Mouse (Mus musculus) common myeloid progenitor, adult 5-6 weeks (primary cell): Measurements from ENCODE around the gene Heyl. TPM values are rescaled to one million over a fixed set of nuclear protein-coding genes. Genes with fewer than 3 reads are reported as not detected.
A peak's percentile ranks its signal among the peaks of the same experiment; 100 is the strongest.

Experiments
- ATAC-seq: replicated peaks from 2 replicates; pipeline ENCODE4 v1.8.0; 2016; ENCODE audit warnings: low read depth, mild to moderate bottlenecking, moderate TSS enrichment, inconsistent platforms; ENCODE audit not compliant: poor library complexity, severe bottlenecking
- total RNA-seq: library from RNA; stranded (forward); fragments of 200-1000, 187-1606 nt; gene quantifications from 2 replicates; pipeline ENCODE4 v1.2.3, GENCODE M21; 2017

Gene Heyl
- total RNA-seq, 1 experiment from 2014 or later, result not detected

GRCm38 (mm10) chr4:123228270-123228669 is 5.1 kb upstream of the Heyl start:
- ATAC-seq, result no peak

- no peak for ATAC-seq
These were observed 4.2 kb upstream of the Heyl start for GRCm38 (mm10) chr4:123229166-123229565.

DNA sequence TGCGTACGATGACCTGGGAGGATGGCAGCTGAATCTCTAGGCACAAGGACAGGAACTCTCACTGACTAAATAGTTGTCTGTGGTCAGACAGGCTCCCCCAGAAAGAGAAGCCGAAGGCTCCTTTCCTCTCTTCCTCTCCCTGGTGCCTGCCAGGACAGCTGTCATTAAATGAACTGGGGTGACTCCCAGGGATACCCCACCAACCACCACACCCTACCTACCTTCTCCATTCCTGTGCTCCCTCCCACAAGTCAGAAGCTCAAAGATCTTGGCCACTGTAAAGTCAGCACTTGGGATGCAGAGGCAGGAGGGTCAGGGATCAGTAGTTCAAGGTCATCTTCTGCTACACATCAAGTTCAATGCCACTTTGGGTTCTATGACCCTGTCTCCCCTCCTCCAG is 515 bp upstream of the Heyl start:
- ATAC-seq, result 0 out of 2 replicates have a peak, but pooled peaks have one; percentile 8

DNA sequence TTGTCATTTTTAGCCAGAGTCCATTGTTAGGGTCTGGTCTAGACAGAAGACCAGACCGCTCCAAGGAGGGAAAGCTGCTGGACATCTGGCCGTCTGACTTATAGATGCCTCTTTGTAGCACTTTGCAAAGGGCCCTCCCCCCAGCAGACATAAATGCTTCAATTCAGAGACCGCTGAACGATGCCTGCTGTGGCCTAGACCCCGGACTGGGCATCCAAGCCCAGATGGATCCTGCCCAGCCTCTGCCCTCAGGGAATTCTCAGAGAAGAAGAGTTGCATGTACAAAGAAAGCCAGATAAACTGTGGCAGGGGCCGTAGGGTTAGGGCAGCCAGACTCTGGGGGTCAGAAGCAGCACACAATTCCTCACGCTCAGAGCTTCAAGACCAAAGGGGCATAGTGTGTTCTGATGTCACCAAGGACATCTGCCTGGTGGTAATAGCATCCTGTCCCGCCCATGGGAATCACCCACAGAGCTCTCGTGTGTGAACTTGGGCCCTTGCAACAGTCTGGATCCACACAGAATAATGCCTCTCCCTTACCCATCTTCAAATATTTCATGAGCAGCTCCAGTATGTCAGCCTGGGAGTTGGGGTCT is 2.6 kb downstream of the Heyl start:
- ATAC-seq, result no peak

- ATAC-seq, result no peak
These were observed 3.2 kb downstream of the Heyl start for GRCm38 (mm10) chr4:123236431-123237031.

- ATAC-seq, result no peak
These were observed 4.3 kb downstream of the Heyl start for GRCm38 (mm10) chr4:123237386-123238266.

- ATAC-seq, result no peak; the same call in 1 of the 2 replicates
These were observed 6.2 kb downstream of the Heyl start for GRCm38 (mm10) chr4:123239361-123240203.

DNA sequence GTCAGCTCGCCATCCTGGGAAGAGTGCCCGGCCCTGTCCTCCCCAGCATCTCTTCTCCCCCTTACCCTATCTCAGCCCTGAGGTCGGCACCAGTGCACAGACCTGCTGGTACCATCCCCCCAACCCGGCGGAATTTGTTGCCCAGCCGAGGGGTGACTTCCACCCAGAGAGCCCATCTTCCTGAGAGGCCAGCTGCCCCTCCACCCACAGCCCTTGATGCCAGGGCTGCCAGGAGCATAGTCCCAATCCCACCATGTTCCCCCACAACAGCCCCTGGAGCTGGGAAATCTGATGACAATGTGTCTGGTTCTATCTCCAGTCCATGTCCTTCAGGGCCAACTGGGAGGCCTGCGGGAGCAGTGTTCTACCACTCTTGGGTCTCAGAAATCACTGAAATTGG is 12.9 kb downstream of the Heyl start:
- no peak for ATAC-seq

- ATAC-seq, result no peak
These were observed 13.3 kb downstream of the Heyl start for GRCm38 (mm10) chr4:123246651-123247050.

GRCm38 (mm10) chr4:123247147-123247880 is 14.0 kb downstream of the Heyl start:
- no peak for ATAC-seq

- no peak for ATAC-seq
These were observed 15.7 kb downstream of the Heyl start for GRCm38 (mm10) chr4:123248971-123249567.

GRCm38 (mm10) chr4:123252214-123252613 is 18.9 kb downstream of the Heyl start:
- ATAC-seq, result no peak

DNA sequence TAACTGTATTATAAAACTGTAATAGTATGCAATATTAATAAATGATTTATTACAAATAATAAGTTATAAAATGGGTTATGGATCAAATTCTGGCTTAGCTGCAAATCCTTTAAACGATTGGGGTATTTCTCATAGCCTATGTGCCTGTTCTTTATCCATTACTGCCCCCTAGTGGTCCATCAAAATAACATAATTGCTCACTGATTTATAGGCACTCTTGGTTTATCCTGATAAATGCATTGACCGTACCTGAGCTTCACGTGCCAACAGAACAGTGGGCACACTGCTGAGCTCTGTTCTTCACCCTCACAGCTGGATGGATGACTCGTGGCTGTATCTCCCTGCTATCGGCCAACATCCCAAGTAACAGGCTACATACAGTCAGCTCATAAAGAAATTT is 21.3 kb downstream of the Heyl start:
- peak; percentile 77 for ATAC-seq

DNA sequence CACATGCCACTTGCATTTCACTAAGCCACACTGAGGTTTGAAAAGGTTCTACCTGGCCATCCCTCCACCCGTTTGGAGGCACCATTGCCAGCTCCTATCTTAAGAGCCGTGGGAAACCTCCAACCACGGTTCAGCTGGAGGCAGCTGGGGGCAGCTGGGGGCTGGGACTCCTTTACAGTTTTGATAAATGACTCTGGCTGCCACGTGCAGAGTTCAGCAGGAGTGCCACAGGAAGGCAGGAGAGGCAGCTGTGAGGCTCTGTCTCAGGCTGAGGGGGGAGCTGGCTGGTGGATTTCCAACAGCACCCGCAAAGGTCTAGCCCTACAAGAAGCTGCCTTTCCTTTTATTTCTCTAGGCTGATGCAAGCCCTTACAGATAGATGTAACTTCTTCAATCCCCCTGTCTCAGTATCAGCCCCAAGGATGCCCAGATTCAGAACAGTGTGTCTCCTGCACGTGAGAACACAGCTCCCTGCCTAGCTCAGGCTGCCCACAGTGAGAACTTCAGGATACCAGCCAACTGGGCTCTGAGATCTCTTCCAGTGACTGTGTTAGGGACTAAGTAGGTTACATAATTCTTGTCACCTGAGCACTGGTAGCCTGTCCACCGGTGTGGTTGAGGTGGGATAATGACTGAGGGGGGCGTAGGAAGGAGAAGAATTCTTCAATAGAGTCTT is 26.9 kb downstream of the Heyl start:
- ATAC-seq, result 0 out of 2 replicates have a peak, but pooled peaks have one; percentile 42

GRCm38 (mm10) chr4:123261721-123262401 is 28.5 kb downstream of the Heyl start, which contains the start of gene Pabpc4:
Pabpc4 (plus strand) TSS chr4:123262351.
- no peak for ATAC-seq

GRCm38 (mm10) chr4:123271063-123271462 is 37.7 kb downstream of the Heyl start:
- no peak for ATAC-seq

DNA sequence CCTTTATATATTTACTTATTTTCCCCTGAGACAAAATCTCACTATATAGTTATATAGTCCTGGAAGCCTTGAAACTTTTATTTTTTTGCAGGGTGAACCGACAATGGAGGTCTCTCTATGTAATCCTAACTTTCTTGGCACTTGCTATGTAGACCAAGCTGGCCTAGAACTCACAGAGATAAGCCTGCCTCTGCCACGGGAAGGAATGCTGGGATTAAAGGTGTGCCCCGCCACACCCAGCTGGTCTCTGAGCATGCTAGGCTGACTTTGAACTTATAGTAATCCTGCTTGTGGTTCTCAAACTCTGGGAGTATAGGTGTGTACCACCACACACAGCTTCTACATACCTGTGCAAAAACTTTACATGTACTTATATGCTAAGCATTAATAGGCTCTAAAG is 46.8 kb downstream of the Heyl start:
- no peak for ATAC-seq

- peak; percentile 89 for ATAC-seq
These were observed 49.1 kb downstream of the Heyl start for GRCm38 (mm10) chr4:123282500-123282899.
